Mouse (Mus musculus): Measurements from ENCODE around the gene Mx1.

Mx1 gene

GRCm38 (mm10) chr16:97443670-97444263 lies 18.9 kb downstream of the Mx1 start:
- peak; percentile 41 for DNase-seq

- no peak for DNase-seq
Observed at GRCm38 (mm10) chr16:97441967-97442366, 20.7 kb downstream of the Mx1 start.

GRCm38 (mm10) chr16:97438191-97438590 lies 24.5 kb downstream of the Mx1 start:
- DNase-seq: no peak

- no peak for DNase-seq
Observed at GRCm38 (mm10) chr16:97437448-97438056, 25.2 kb downstream of the Mx1 start.

GRCm38 (mm10) chr16:97434206-97434605 lies 28.5 kb downstream of the Mx1 start:
- no peak for DNase-seq

- no peak for DNase-seq
Observed at GRCm38 (mm10) chr16:97431328-97431727, 31.4 kb downstream of the Mx1 start.

GRCm38 (mm10) chr16:97430091-97430490 lies 32.6 kb downstream of the Mx1 start:
- DNase-seq: no peak

GRCm38 (mm10) chr16:97428026-97428425 lies 34.7 kb downstream of the Mx1 start:
- no peak for DNase-seq

- DNase-seq: no peak
Observed at GRCm38 (mm10) chr16:97423627-97424026, 39.1 kb downstream of the Mx1 start.

- DNase-seq: no peak
Observed at GRCm38 (mm10) chr16:97421671-97422070, 41.0 kb downstream of the Mx1 start.

- no peak for DNase-seq
Observed at GRCm38 (mm10) chr16:97418749-97419453, 43.8 kb downstream of the Mx1 start.

- DNase-seq: peak; percentile 46
Observed at GRCm38 (mm10) chr16:97417896-97418542, 44.7 kb downstream of the Mx1 start.

- no peak for DNase-seq
Observed at GRCm38 (mm10) chr16:97405476-97406012, 57.2 kb downstream of the Mx1 start.

- no peak for DNase-seq
Observed at GRCm38 (mm10) chr16:97402213-97402785, 60.4 kb downstream of the Mx1 start.

- no peak for DNase-seq
Observed at GRCm38 (mm10) chr16:97401741-97402140, 61.0 kb downstream of the Mx1 start.

- DNase-seq: no peak
Observed at GRCm38 (mm10) chr16:97399991-97400390, 62.7 kb downstream of the Mx1 start.

GRCm38 (mm10) chr16:97397945-97398531 lies 64.7 kb downstream of the Mx1 start:
- DNase-seq: no peak
